Mouse (Mus musculus) regulatory T cell (primary cell): Measurements from ENCODE around the gene Rrp15.

Experiments used
- in situ Hi-C: fragments of 300-600 bp; cut with MboI, MseI; formaldehyde crosslinking; loops from one replicate; pipeline ENCODE4 v1.15.1; 2025; ENCODE audit warnings: high pct_unique_total_duplicates

The Rrp15 gene

DNA sequence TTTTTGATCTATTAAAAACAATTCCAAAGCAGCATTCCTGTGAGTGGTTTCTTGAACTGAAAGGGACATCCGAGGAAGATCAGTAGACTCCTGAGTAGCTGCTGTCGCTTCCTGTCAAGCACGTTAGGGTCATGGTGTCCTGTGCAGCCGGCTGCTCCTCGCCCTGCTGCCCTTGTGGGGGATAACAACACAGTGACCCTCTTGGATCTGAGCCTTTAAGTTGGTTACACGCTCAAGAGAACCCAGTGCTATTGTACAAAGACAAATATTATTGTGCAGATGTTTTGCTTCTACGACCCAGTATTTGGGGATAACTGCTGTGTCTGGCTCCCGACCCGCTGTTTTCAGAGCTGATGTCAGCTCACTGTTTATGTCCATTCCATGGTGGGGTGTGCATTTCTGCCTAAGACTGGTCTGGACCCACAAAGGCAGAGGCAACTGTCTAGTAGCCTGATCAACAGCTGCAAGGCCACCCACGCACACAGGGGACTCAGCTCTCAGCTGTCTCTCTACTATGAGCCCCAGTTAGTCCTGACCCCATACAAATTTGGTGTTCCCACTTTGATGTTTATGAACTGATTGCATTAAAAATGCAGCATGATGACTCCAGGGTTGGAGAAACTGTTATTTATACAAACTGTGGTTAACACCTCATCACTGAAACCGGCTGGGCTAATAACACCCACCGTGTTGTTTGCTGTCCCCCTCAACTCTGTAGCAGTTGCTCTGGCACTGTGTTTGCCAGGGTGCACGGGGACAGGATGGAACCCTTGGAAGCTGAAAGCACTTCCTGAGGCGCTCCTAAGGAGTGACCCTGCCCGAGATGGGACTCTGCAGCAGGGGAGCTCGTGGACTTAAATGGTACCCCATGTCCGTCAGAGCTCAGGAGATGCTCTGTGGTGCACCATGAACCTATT is 33.9 kb downstream of the Rrp15 start:
- in situ Hi-C loops, result no loop called here

DNA sequence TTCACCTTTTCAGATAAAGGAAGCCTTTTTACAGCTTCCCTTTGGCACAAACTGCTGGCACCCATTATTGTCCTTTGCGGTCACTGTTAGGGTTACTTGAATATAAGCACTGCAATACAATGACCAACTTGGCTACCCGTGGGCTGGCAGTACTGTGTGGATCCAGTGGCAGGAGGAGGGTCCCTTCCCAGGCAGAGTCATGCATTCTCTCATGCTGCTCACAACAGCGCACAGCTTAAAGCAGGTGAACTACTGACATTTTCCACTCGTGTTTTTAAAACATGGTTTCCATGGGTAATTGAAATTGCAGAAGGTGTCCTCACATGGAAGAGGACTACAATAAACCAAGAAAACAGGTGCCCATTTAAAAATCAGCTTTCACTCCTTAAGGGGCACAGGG is 34.9 kb downstream of the Rrp15 start:
- in situ Hi-C loops, result no loop called here

DNA sequence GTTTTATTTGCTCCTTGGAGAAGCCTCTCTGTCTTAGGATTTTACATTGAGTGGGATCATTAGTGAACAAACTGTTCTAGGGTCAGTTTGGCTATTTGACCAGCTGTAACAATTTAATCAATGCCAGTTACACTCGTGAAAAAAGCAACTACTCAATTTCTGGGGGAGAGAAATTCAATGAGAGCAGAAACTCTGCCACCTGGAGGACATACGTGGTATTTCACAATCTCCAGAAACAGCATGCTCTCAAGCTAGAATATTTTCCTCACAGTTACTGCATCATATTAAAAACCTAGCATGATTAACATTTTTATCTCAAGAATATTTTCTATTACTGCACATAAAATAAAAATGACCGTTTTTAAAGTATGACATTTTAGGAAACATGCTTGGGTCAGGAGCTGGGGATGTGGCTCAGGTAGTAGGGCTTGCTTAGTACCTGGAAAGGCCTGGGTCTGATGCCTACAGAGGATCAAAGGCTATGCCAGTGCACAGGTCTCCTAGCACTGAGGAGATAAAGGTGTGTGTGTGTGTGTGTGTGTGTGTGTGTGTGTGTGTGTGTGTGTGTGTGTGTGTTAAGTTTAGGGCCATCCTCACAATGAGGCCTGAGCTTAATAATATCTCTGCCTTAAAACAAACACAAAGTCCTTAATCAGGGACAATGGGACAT is 36.2 kb downstream of the Rrp15 start:
- in situ Hi-C loops, result no loop called here

DNA sequence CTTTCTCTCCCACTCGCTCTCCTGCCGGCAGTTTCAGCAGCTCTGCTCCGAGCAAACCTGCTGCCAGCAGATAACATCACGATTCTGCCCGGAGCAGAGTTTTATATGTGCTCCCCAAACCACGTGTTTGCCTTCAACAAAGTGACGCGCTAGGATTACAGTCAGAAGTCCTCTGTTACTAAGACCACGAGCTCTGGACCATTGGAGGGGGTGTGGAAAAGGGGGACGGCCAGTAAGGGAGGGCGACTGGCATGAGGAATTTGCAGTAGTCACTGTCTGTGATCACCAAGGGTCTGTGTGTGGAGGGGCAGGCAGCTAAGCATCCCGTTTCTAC is 43.3 kb downstream of the Rrp15 start, which contains the start of gene Tgfb2:
Tgfb2 (minus strand) TSS at position 75 of the 334 bp plus-strand sequence.
- in situ Hi-C loops, result loop anchor here (5.0 kb wide), 1 partner anchor 1024 kb away; no protein-coding TSS in a partner anchor

DNA sequence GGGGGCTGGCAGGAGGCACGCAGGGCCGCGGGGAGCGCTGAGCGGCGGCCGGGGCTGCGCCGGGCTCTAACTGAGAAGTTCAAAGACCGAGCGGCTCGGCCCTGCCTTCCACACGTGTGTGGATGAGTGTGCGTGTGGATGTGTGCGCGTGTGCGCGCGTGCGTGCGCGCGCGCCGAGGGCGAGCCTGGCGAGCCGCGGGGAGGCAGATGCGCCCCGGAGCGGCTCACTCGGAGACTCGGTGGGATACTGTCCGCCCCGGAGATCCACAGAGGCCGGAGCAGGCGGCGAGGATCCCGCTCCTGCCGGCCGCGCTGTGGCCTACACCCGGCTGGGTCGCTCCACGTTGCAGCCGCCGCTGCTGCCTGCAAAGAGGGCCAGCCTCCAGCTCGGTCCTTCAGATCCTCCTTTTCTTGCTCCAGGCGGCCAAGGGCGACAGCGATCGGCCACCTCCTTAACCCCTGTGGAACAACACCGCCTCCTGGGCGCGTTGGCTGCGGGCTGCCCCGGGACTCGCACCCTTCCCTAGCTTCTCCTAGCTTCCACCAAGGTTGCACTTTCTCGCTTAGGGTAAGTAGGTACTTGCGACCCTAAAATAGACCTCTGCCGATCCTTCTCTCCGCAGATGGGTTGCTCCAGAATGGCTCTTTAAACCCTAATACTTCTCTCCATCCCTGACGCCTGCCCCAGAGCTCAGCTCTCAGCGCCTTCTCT is 43.8 kb downstream of the Rrp15 start:
- in situ Hi-C loops, result loop anchor here (5.0 kb wide), 1 partner anchor 1023 kb away; no protein-coding TSS in a partner anchor

DNA sequence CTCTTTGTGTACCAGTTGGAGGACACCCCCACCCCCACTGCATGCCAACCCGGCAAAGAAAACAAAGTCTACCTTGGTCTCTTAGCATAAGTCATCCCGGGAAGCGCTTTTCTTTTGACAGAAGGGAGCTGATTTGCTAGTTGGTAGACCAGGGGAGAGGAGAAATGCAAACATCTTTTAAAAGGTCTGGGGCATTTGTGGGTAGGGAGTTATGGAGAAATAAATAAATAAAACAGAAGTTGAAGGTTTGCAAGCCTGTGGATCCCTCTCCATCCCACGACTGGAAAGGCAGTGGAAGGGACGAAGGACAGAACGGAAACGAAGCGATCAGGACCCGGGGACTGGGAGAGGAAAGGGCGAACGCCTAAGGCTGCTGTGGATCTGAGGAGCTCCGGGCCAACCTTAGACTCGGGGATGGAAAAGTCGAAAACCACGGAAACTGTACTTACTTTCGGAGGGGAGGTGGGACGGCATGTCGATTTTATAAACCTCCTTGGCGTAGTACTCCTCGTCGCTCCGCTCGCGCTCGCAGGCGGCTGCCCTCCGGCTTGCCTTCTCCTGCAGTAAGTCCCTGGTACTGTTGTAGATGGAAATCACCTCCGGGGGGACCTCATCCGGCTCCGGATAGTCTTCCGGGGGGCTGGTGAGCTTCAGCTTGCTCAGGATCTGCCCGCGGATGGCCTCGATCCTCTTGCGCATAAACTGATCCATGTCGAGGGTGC is 45.0 kb downstream of the Rrp15 start:
- in situ Hi-C loops, result no loop called here

DNA sequence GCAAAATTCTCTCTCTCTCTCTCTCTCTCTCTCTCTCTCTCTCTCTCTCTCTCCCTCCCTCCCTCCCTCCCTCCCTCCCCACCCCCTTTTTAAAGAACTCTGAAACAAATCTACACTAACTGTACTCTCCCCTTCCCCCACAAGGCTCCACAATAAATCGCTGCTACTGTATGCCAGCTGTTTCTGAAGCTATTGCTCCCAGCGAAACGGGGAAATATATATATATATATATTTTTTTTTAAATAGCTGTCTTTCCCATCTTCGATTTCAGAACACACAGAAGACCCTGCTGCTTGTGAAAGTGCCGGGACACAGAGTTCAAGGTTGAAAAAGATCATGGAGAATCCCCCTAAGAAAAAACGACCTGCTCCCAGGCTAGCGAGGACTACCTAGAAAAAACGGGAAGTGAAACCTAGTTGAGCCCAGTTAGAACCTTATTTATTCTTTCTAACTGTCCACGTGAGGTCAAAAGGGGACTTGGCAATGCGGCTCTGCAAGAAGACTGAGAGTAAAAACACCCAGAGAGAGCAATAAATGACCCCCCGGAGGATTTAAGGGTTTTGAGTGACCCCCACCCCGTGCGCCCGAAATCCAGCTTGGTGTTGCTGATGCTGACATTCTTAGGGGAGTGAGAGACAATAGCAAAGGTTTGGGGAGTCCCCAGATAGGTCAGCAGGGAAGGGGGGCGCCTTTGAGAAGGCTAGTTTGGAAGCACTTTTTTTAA is 45.7 kb downstream of the Rrp15 start:
- in situ Hi-C loops, result no loop called here

DNA sequence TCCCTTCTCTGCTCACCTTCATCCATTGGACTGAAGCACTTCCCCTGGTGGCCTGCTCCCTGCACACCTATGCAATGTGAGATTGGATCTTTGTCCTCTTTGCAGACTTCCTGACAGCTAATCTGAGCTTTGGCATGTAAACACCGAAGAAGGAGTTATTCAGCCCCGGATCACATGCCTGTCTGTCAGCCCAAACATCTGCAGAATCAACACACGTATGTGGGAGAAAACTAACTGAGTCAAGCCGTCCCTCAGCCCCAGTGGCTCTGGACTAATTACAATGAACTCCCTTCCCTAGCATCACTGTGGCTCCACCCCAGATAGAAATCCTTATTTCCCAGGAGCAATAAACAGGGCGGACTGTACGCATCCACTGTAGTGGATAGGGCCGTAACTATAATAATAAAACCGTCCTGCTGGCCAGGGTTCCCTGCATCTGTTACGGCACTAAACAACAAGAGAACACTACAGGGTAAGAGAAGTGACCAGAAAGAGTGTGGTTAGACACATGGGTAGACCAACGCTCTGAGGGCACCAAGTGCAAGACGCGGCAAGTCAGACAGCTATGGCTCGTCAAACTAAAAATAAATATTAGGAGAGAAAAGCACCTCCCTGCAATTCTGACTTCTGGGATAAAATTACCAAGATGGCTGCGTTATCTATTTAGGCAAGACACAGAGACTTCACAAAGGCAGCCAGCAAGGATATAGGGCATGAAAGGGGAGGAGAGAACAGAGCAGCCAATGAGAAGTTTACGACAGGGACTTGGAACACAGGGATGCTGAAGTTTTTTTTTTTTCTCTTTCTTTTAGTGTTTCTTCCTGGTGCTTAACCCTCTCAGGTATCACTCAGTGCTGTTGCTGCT is 46.5 kb downstream of the Rrp15 start:
- in situ Hi-C loops, result no loop called here

DNA sequence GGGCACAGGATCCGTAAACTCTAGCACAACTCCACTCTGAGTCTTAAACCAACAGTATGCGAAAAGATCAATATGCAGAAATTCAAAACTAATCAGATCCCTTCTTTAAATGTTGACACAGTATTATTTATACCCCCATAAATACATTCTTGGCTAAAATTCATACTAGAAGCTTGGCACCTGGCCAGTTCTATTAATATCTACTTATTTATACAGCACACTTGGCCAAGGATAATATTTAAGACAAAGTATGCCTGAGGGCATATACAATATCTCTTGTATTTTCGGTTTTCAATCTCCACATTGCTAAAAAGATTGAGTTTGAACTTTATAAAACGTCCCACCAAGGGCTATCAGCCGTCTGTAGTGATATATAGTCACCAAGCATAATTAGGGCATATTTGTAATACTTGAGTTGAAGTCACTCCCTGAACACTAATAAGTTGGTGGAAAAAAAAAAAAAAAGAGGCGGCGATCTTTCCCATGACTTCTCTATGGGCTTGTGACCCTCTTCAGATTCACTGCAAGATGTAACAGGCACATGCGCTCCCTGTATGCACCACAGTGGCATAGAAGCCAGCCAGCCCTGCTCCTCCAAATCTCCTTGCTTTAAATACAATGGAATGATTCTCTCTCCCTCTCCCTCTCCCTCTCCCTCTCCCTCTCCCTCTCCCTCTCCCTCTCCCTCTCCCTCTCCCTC is 47.8 kb downstream of the Rrp15 start:
- in situ Hi-C loops, result no loop called here

DNA sequence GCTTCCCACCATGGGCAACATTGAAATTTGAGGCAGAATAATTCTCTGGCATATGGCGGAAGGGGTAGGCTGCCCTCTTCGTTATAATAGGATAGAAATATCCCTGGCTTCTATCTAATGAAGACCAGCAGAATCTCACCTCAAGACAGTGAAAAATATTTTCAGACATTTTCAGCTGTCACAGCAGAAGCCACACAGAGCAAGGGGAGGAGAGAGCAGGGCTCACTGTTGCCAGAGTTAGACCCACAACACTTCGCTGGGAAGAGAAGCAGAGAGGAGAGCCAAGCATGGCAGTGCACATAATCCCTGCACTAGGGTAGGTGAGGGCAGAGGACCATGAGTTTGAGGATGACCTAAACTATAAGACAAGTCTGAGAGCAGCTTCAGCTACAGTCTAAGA is 48.7 kb downstream of the Rrp15 start:
- in situ Hi-C loops, result no loop called here

DNA sequence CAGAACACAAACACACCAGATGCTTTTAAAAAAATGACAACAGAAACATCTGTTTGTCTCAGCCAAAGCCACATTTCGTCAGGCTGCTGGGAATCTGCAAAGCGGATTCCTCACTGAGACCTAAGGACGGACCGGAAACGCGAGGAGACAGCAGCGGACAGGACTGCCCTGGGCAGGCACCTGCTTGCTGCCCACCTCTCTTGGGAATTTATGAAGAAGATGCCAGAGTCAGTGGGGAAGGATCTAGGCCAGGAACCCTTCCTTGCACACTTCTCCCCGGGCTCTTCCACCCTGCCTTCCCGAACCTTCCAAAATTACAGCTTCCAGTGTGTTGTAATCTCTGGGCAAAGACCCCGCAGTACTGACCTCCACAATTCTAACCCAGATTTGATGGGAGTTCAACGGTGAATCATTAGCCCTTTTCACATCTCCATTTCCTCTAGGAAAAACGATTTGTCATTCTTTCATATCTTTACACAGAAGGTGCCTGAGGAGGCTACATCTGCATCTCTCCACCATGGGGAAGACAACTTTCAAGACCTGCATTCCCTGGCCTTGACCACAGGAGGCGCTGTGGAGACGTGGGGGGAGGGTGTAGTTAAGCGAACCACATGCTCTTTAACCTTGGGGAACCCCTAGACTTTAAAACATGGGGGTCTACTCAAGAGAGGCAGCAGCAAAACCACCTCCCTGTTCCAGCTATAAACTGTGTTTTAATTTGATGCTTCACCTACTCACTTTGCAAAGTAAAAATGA is 50.4 kb downstream of the Rrp15 start:
- in situ Hi-C loops, result no loop called here

DNA sequence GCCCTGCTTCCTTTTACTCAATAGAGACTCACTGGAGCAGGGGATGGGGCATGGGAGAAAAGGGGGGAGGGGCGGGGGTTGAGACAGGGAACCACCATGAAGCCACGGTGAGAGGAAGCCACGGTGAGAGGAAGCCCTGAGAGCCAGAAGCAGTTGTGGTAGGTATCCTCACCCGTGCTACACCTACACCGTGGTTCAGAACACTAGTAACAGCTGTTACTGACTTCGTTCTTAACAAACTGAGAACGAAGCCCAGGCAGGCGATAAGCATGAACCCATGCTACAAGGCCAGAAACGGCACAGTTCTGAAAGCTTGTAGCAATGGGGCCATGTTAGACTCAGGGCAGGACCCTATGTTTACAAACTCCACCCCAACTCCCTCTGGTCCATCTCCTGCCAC is 52.9 kb downstream of the Rrp15 start:
- in situ Hi-C loops, result no loop called here

DNA sequence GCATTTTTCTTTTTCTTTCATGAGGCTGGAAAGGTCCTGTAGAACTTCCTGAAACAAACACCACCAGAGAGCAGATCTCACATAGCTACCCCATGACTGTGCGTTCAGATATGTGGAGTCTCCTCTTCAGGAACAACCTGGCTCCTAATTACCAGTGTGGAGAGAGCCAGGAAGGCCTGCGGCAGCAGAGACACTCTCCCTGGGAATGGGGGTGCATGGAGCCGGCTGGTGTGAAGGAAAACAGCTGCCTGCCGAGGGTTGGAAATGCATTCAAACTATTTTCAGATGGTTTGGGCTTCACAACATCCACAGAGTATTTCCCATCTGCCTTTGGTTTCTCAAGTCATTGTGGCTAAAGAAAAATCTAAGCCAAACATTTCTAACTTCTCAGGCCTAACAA is 53.8 kb downstream of the Rrp15 start:
- in situ Hi-C loops, result no loop called here

DNA sequence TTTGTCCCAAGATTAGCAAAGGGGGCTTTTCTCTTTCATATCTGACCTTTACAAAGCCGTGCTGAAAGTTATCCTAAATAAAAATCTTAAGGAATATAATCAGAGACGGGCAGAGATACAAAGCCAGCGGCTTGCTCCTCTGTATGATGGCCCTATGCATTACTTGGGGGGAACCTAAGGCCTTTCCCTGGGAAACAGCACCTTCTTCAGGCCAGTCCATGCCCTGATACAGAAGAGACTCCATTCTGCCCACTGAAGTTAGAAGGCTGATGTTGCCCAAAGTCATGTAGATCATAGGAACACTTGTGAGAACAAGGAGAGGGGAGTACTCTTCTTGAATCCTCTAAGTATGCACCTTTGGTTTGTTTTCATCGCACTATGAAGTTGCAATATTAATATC is 56.8 kb downstream of the Rrp15 start:
- in situ Hi-C loops, result no loop called here

DNA sequence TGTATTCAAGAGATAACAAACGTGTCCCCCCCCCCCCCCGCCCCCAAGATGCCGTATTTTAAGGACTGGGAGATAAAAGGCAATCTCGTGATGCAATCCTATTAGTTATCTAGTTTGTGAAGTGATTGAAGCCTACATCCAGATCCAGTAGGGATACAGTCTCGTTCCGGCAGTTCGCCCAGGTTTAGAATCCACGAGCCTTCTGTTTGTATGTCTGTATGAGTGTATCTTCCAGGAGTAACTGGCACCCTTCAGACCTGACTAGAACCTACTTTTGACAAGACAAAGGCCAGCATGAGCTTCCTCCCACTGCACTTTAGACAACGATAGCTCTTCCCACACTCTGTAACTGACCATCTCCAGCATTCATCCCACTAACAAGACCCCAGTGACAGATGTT is 57.5 kb downstream of the Rrp15 start:
- in situ Hi-C loops, result no loop called here

DNA sequence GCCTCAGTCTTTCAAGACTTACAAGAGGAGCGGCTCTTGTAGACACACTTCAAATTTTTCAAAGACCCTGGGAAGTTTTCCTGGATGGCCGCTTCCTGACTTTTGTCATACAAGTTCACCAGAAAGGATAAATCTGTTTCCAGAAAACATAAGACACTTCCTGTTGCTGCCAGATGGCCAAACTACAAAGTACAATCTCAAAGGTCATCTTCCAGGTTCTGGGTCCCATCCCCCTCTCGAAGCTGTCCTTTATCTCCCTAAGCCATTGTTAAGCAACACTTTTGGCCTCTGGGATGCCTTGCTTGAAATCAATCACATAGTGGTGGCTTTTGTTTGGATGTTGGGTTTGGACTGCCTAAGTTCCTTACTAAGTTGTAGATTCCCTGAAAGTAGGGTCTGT is 65.1 kb downstream of the Rrp15 start:
- in situ Hi-C loops, result no loop called here

DNA sequence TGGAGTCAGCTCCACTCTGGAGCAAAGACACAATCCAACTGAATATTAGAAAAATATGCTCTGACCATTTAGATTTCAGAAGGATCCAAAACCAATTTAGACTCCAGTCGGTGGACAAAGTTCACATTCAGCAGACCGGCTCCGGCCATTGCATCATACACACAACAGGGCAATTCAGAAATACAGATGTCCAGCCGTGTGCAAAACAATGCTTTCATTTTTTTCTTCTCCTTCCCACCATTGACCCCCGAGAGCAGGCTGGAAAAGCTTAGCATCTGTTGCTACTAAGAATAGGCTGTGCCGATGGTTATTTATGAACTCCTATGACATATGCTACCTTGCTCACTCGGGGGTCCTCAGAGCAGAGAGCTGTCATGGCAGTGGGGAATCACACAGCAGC is 66.6 kb downstream of the Rrp15 start:
- in situ Hi-C loops, result no loop called here

DNA sequence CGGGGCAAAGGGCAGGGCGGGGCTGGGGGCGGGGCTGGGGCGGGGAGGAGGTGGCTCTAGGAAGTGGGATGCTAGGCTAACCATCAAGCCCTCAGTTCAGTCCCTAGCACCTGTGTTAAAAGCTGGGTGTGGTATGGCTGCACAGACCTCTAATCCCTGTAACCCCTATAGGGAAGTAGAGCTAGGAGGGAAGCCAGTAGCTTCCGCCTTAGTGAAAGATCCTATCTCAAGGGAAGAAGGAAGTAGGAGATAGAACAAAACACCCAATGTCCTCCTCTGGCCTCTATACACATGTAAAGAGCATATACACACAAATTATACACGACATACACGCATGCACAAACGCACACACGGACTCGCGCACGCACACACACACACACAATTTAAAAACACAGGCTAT is 71.5 kb downstream of the Rrp15 start:
- in situ Hi-C loops, result no loop called here

DNA sequence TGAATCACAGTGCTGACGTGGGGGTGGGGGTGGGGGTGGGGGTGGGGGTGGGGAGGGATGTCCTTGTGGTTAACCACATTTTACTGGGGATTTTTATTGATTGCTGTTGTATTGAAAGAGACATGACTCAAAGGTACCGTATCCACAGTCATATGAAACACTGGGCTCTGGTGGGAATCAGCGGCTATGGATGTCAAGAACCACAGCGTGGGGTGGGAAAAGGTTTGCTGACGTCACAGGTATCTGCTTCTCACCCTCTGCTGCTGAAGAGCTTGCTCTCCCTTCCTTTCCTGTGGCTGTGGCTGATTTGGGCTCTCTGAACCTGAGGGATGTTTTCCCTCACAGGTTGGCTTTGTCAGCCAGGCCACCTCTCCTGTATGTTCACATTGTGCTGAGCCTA is 73.0 kb downstream of the Rrp15 start:
- in situ Hi-C loops, result no loop called here
